Mouse (Mus musculus) embryonic facial prominence, embryonic 12.5 days (tissue): ENCODE data around the gene 1600012H06Rik. TPM values are rescaled to one million over a fixed set of nuclear protein-coding genes. Genes with fewer than 3 reads are reported as not detected.
"Not testable (repeated sequence)": the region's sequence is repeated elsewhere in the genome, so short reads cannot be mapped to it uniquely, and the experiment has no call there.

Experiments used
- ATAC-seq: fragments of 200-750 bp; cut with Nextera tagmentation; 2 replicates; pipeline ENCODE4 v1.8.0; 2017; ENCODE audit not compliant: insufficient number of reproducible peaks, insufficient read depth, low FRiP score, low TSS enrichment
- H3K27ac ChIP-seq: fragments of 300-500 bp; sonication (generic); 2 replicates; pipeline ENCODE4 v1.5.1; 2016; ENCODE audit warnings: mild to moderate bottlenecking
- H3K27me3 ChIP-seq: fragments of 300-500 bp; sonication (generic); 2 replicates; pipeline ENCODE4 v1.6.1; 2016; ENCODE audit warnings: mild to moderate bottlenecking, moderate library complexity
- H3K36me3 ChIP-seq: fragments of 300-500 bp; sonication (generic); 2 replicates; pipeline ENCODE4 v1.6.1; 2016; ENCODE audit warnings: mild to moderate bottlenecking
- H3K4me1 ChIP-seq: fragments of 300-500 bp; sonication (generic); 2 replicates; pipeline ENCODE4 v1.6.1; 2016
- H3K4me2 ChIP-seq: fragments of 300-500 bp; sonication (generic); replicated peaks from 2 replicates; pipeline ENCODE4 v1.6.1; 2016; ENCODE audit warnings: mild to moderate bottlenecking, moderate library complexity
- H3K4me3 ChIP-seq: fragments of 300-500 bp; sonication (generic); 2 replicates; pipeline ENCODE4 v1.5.1; 2016; ENCODE audit warnings: mild to moderate bottlenecking
- H3K9ac ChIP-seq: fragments of 300-500 bp; sonication (generic); 2 replicates; pipeline ENCODE4 v1.6.1; 2016; ENCODE audit warnings: mild to moderate bottlenecking, moderate library complexity
- H3K9me3 ChIP-seq: fragments of 300-500 bp; sonication (generic); 2 replicates; pipeline ENCODE4 v1.6.1; 2016; ENCODE audit warnings: mild to moderate bottlenecking, moderate library complexity
- WGBS: fragments of 180-500 bp; shearing (Covaris S2); methylation state at CpG from one replicate; pipeline ENCODE4 v1.1.7; 2016; 5-methylcytosine and 5-hydroxymethylcytosine counted together
- polyA plus RNA-seq: library from polyadenylated mRNA; unstranded; fragments of >200 nt; fragmentation: Nextera tagmentation; extraction: Ambion mirVana; gene quantifications from 2 replicates; pipeline ENCODE4 v1.2.1, GENCODE M21; 2016

Gene 1600012H06Rik
- polyA plus RNA-seq, 1 experiment from 2014 or later: 33.3 TPM

DNA sequence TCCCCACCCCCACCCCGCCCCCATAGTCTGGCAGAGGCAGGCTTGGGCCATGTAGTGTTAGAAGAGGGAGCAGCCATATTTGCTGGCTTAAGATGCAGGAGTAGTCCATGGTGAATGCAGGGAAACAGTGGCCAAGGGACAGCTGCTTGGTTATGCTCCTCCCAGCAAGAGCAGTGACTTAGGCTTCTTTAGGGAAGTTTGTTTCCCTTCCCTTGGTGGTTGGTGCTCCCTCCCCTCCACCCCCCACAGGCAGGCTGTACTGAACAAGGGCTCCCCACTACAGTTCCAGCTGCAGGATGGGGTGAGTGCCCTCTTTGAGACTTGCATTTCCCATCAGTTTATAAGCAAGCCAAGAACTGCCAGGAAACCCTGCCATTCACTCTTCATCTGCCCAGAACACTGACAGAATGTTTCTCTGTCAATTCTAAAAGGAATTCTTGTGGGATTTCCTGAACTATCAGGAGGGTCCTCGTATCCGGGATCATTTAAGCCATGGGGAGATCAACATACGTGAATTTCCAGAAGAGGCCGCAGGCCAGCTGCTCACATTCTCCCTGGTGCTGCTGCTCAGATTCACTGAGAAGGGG is 47.2 kb downstream of the 1600012H06Rik start:
- not testable (repeated sequence) for H3K27ac ChIP-seq, ATAC-seq, H3K9ac ChIP-seq, H3K4me3 ChIP-seq, H3K4me1 ChIP-seq, H3K36me3 ChIP-seq, H3K4me2 ChIP-seq, H3K27me3 ChIP-seq, H3K9me3 ChIP-seq
- WGBS: 73% methylated on average over 4 of the region's 5 CpGs

DNA sequence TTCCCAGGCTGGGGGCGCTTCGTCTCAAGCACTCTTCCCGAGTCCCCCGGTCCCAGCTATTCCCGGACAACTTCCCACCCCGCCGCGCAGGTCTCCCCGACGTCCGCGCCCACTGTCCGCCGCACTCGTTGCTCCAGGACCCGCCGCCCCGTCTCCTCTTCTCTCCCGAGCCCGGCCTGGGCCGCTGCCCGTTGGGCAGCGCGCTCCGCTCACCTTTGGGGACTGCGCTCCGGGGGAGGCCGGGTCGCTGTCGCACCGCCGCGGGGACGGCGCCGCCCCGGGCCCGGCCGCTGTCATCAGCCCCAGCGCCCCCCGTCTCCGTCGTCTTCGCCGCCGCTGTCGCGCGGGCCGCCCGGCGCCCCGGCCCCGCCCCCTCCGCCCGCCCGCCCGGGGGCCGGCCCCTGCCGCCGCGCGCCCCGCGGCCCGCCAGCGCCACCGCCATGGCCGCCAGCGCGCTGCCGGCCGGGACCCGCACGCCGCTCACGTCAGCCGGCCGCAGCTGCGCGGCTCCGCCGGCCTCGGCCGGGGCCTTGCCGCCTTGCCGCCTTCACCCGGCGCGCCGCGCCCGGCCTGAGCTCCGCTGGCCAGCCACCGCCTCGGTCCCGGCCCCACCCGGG is 49.6 kb downstream of the 1600012H06Rik start:
- not testable (repeated sequence) for H3K27ac ChIP-seq, H3K27me3 ChIP-seq, H3K4me2 ChIP-seq, H3K36me3 ChIP-seq, H3K4me3 ChIP-seq, ATAC-seq, H3K9ac ChIP-seq, H3K9me3 ChIP-seq, H3K4me1 ChIP-seq
- no CpG with 5 or more reads among the region's 98 CpGs for WGBS

- H3K36me3 ChIP-seq, H3K4me3 ChIP-seq, H3K27ac ChIP-seq, H3K4me1 ChIP-seq, H3K27me3 ChIP-seq, H3K4me2 ChIP-seq, H3K9ac ChIP-seq, H3K9me3 ChIP-seq: not testable (repeated sequence)
- peak; percentile 89 for ATAC-seq
- no CpG with 5 or more reads among the region's 47 CpGs for WGBS
Measured at GRCm38 (mm10) chr17:14993139-14993832, 50.3 kb downstream of the 1600012H06Rik start.

- not testable (repeated sequence) for H3K4me1 ChIP-seq, H3K36me3 ChIP-seq, H3K9me3 ChIP-seq, H3K4me2 ChIP-seq, ATAC-seq, H3K27ac ChIP-seq, H3K9ac ChIP-seq, H3K27me3 ChIP-seq, H3K4me3 ChIP-seq
- WGBS: no CpG with 5 or more reads among the region's 5 CpGs
Measured at GRCm38 (mm10) chr17:14994140-14994539, 51.2 kb downstream of the 1600012H06Rik start.

GRCm38 (mm10) chr17:15000047-15000446 is 57.1 kb downstream of the 1600012H06Rik start:
- not testable (repeated sequence) for H3K9me3 ChIP-seq, H3K4me1 ChIP-seq, H3K9ac ChIP-seq, H3K4me3 ChIP-seq, H3K27ac ChIP-seq, ATAC-seq, H3K36me3 ChIP-seq, H3K4me2 ChIP-seq, H3K27me3 ChIP-seq
- no CpG with 5 or more reads among the region's 4 CpGs for WGBS

DNA sequence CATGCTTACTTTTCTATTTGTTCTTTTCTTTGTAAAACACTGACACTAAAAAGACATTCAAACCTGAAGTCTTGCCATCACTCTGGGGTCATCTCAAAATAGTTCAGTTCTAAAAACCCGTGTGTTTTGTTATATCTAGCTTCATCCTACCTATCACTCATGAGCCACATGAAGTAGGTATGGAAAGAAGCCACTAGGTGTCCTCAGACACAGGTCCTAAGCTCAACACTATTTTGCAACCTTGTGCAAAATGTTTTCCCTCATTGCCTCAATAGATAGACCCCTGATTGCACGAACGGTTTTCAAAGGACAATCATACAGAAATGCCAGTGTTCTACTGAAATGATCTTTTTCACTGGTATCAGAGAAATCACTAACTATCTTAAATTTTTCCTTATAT is 66.1 kb downstream of the 1600012H06Rik start:
- not testable (repeated sequence) for H3K9me3 ChIP-seq, ATAC-seq, H3K27me3 ChIP-seq, H3K9ac ChIP-seq, H3K4me3 ChIP-seq, H3K27ac ChIP-seq, H3K4me2 ChIP-seq, H3K4me1 ChIP-seq, H3K36me3 ChIP-seq
- WGBS: no CpG with 5 or more reads among the region's 3 CpGs

Other genes with a start within 250 kb of the 1600012H06Rik start
- 12.8 and 15.7 TPM in 2 replicates for gene Thbs2, start 248.9 kb upstream of the 1600012H06Rik start, polyA plus RNA-seq
- 4.7 and 5.8 TPM in 2 replicates for gene Wdr27, start within 50 bp of the 1600012H06Rik start, polyA plus RNA-seq
- 34.3 and 34.7 TPM in 2 replicates for gene Phf10, start 18.1 kb downstream of the 1600012H06Rik start, polyA plus RNA-seq
- gene 9030025P20Rik, start 35.3 kb downstream of the 1600012H06Rik start, polyA plus RNA-seq: 11.1 and 12.2 TPM in 2 replicates
- gene Gm3417, start 35.6 kb downstream of the 1600012H06Rik start, polyA plus RNA-seq: not detected in 2 replicates
- 6.7 and 7.2 TPM in 2 replicates for gene Gm3435, start 67.0 kb downstream of the 1600012H06Rik start, polyA plus RNA-seq
- gene Ermard, start 98.0 kb downstream of the 1600012H06Rik start, polyA plus RNA-seq: 101 and 107 TPM in 2 replicates
- gene Tcte3, start 98.3 kb downstream of the 1600012H06Rik start, polyA plus RNA-seq: not detected in 2 replicates
- gene Gm3448, start 98.4 kb downstream of the 1600012H06Rik start, polyA plus RNA-seq: 4.4 and 4.8 TPM in 2 replicates